Mouse (Mus musculus): ENCODE measurements around the gene Galnt14.

The Galnt14 gene

GRCm38 (mm10) chr17:73668996-73669395, 41.3 kb downstream of the Galnt14 start:
- in situ Hi-C loops (cut with MboI), result no loop called here

GRCm38 (mm10) chr17:73663237-73663636, 47.0 kb downstream of the Galnt14 start:
- in situ Hi-C loops (cut with MboI), result no loop called here

- in situ Hi-C loops (cut with MboI), result no loop called here
Measured at GRCm38 (mm10) chr17:73658731-73659445, 51.4 kb downstream of the Galnt14 start.

- in situ Hi-C loops (cut with MboI), result no loop called here
Measured at GRCm38 (mm10) chr17:73656373-73656772, 53.9 kb downstream of the Galnt14 start.

GRCm38 (mm10) chr17:73654261-73654660, 56.0 kb downstream of the Galnt14 start:
- in situ Hi-C loops (cut with MboI), result no loop called here

- in situ Hi-C loops (cut with MboI), result no loop called here
Measured at GRCm38 (mm10) chr17:73649371-73649770, 60.9 kb downstream of the Galnt14 start.

GRCm38 (mm10) chr17:73641676-73642075, 68.6 kb downstream of the Galnt14 start:
- in situ Hi-C loops (cut with MboI), result no loop called here

- in situ Hi-C loops (cut with MboI), result no loop called here
Measured at GRCm38 (mm10) chr17:73640117-73640480, 70.2 kb downstream of the Galnt14 start.

- in situ Hi-C loops (cut with MboI), result no loop called here
Measured at GRCm38 (mm10) chr17:73639401-73640116, 70.7 kb downstream of the Galnt14 start.

GRCm38 (mm10) chr17:73636988-73637387, 73.3 kb downstream of the Galnt14 start:
- in situ Hi-C loops (cut with MboI), result no loop called here

GRCm38 (mm10) chr17:73634896-73635295, 75.4 kb downstream of the Galnt14 start:
- in situ Hi-C loops (cut with MboI), result no loop called here

- in situ Hi-C loops (cut with MboI), result no loop called here
Measured at GRCm38 (mm10) chr17:73633991-73634710, 76.1 kb downstream of the Galnt14 start.

- in situ Hi-C loops (cut with MboI), result no loop called here
Measured at GRCm38 (mm10) chr17:73628263-73628914, 81.9 kb downstream of the Galnt14 start.

GRCm38 (mm10) chr17:73626912-73627311, 83.3 kb downstream of the Galnt14 start:
- in situ Hi-C loops (cut with MboI), result no loop called here

GRCm38 (mm10) chr17:73620049-73620448, 90.2 kb downstream of the Galnt14 start:
- in situ Hi-C loops (cut with MboI), result no loop called here

- in situ Hi-C loops (cut with MboI), result no loop called here
Measured at GRCm38 (mm10) chr17:73602552-73603478, 107.4 kb downstream of the Galnt14 start.

GRCm38 (mm10) chr17:73599923-73600322, 110.3 kb downstream of the Galnt14 start:
- in situ Hi-C loops (cut with MboI), result no loop called here

- in situ Hi-C loops (cut with MboI), result no loop called here
Measured at GRCm38 (mm10) chr17:73592081-73592480, 118.2 kb downstream of the Galnt14 start.

- in situ Hi-C loops (cut with MboI), result no loop called here
Measured at GRCm38 (mm10) chr17:73587573-73587972, 122.7 kb downstream of the Galnt14 start.

- in situ Hi-C loops (cut with MboI), result no loop called here
Measured at GRCm38 (mm10) chr17:73574186-73574585, 136.1 kb downstream of the Galnt14 start.

- in situ Hi-C loops (cut with MboI), result no loop called here
Measured at GRCm38 (mm10) chr17:73572881-73573280, 137.4 kb downstream of the Galnt14 start.
